Mouse (Mus musculus): ENCODE results near the gene Adgrl2. TPM values are rescaled to one million over a fixed set of nuclear protein-coding genes. Genes with fewer than 3 reads are reported as not detected.

Gene Adgrl2
- polyA plus RNA-seq, 1 experiment, result 57.9 TPM

DNA sequence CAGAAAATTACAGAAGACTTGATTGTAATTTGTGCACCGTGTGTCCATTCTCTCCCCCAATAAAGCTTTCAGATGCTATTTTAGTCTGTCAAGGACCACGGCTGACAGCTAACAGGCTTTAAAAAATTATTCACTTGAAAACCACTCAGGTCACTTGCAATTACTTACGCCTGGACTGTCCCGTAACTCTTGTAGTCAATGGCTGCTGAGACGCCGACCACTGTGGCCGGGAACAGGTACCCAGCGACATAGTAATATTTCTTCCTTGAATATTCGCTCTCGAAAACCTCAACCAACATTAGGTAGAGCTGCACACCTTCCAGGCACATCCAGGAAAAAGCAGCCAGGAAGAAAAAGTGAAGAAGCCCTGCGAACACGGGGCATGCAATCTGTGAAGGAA, 155.2 kb downstream of the Adgrl2 start:
- DNase-seq (ENCODE audit: extremely low spot score in 1 of 2, low spot score in 1 of 2), result no peak

DNA sequence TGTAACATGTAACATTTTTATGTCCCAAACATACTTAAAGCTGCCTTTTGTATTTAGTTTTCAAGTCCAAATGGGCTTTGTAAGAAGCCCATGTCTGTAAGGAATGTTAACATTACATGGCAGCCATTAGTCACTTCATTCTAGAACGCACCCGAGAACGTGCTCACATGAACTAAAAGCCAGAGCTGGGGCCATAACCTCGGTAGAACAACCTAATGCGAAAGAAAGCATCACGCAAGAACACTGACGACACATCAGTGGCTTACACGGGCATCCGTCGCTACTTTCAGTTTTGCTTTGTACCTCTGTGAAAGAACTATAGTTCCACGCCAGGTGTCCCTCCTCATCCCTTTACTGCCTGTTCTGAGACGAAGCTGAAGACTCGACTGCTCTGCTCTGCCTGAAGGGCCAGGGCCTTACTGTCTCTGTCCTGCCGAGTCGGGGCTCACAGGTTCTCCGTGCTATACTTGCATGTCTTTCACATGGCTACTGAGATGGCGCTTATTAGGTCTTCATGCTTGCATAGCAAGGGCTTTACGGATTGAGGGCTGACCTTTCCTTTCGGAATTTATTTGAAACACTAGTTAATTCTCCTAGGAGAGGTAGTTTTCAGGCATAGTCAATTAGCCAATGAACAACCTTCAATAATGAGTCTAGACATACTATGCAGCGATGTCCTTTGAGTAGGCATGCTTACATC, 157.1 kb downstream of the Adgrl2 start:
- no peak for DNase-seq (ENCODE audit: extremely low spot score in 1 of 2, low spot score in 1 of 2)

DNA sequence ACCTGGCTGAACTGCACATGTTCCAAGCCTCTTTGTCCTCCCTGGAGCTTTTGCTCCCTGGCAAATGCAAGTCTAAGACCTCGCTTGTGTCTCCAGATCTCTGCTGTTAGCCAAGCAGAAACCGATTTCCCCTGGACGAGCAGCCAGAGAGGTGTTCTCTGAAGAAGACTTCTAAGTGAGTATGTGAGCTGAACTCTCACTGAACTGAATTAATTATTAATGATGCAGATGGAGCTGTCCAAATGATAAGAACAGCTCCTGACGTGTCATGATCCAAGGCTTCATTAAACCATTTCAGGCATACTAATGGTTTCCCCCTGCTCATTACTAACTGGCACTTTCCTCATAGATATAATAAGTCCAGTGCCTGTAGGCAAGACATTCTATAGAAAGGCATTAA, 158.4 kb downstream of the Adgrl2 start:
- no peak for DNase-seq (ENCODE audit: extremely low spot score in 1 of 2, low spot score in 1 of 2)

DNA sequence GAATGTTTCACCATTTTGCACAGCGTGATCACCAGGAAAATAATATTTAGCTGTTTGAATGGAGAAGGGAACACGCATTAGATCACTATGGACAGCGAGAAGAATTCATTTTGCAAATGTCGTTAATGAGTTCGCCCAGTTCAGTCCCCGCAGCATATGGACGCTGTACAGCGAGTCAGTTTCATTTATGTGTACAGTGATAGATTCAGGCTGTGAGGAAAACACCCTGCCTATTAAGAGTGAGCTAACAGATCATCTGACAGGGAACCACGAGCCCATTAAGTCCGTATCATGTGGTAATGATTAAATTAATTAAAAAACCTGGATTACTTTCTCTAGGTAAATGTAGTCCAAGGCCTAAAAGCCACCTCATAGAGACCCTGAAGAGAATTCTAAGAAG, 161.8 kb downstream of the Adgrl2 start:
- no peak for DNase-seq (ENCODE audit: extremely low spot score in 1 of 2, low spot score in 1 of 2)

DNA sequence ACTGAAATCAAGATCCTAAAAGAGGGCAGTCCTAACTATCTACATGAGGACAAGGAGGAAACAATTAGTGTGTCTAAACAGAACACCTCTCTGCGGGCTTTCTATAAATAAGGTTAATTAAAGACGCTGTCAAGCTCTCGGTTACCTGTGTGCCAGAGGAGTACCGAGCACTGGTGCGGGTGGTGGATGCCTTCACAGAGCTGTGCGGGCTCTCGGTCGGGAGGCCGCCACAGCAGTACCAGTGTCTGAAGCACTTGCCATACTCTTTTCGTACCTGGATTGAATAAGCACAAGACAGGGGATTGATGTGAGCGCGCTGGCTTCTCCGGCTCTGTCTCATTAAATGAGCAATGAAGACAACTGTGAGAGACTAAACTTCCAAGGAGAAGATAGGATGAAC, 166.8 kb downstream of the Adgrl2 start:
- DNase-seq (ENCODE audit: extremely low spot score in 1 of 2, low spot score in 1 of 2), result no peak

DNA sequence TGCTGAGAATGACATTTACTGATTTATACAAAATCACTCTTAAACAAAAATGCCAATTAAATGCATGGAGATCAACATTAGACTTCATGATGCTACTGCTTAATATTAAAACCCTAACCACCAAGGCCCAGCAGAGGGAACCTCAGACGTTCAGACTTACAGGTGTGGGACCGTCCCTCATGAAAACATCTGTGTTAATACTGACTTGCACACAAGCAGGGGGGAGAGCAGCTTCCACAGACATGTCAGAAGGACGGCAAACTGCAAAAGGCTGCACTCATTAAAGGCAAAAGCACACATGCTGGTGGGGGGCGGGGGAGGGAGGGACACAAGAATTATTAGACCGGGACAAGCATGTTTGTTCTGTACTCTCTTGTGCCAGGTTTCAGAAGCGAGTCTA, 168.7 kb downstream of the Adgrl2 start:
- no peak for DNase-seq (ENCODE audit: extremely low spot score in 1 of 2, low spot score in 1 of 2)

DNA sequence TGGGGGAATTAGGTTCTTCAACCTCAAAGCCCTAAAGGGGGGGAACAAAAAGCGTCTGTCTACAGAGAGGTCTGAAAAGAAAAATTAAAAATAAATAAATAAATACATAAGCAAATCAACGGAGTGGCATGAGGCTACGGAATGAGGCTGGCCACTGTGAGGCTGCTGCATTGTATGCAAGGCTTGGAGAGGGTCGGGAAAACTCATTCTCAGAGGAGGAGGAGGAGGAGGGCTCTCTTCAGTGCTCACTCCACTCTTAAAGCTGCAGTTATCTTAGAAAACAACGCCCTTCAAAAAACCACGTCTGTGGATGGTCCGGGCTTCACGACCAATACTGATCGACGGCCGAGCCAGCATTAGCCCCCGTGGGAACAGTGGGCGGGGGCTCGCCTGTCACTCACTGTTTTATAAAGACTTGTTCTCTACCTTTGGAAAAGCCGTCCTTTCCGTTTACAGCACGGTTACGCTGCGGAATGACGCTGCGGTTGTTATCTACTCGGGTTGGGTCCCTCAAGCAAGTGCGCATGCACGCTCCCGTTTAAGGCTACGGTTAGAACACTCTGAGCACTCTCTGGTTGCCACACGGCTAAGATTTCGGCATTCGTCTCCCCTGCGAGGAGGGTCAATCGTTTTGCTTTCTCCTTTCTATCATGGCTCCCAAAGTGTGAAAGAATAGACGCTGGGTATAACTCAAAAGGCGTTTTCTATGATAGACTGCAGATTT, 170.9 kb downstream of the Adgrl2 start:
- no peak for DNase-seq (ENCODE audit: extremely low spot score in 1 of 2, low spot score in 1 of 2)

DNA sequence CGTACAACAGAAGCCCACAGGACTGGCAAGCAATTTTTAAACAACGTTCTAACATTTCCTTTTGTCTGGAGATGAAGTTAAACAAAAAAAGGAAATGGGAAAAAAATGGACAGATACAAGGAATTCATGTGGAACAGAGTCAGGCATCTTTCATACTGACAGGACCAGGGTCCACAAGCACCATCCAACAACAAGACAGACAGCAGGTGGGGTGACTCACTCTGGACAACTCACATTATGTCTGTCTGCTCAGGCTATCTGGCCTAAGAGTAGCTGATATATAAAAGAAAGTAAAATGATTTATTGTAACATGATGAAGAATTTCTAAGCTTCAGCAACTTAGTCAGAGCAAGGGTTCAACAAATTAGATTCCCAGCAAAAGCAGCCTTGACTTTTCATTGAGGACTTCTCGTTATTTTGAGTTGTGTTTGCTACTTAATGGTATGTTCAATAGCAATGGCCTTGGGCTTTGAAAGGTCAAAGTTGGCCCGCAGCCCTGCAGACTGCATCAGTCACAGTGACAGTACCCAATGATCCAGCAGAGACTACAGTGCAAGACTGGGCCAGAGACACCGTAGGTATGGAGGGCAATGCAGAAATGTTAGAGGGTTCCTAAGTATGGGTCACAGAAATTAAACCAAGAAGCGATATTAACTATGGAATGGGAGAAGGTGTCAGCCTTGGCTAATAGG, 171.8 kb downstream of the Adgrl2 start:
- no peak for DNase-seq (ENCODE audit: extremely low spot score in 1 of 2, low spot score in 1 of 2)

- DNase-seq (ENCODE audit: extremely low spot score in 1 of 2, low spot score in 1 of 2), result no peak
Measured at GRCm38 (mm10) chr3:148817491-148817890, 172.9 kb downstream of the Adgrl2 start.

DNA sequence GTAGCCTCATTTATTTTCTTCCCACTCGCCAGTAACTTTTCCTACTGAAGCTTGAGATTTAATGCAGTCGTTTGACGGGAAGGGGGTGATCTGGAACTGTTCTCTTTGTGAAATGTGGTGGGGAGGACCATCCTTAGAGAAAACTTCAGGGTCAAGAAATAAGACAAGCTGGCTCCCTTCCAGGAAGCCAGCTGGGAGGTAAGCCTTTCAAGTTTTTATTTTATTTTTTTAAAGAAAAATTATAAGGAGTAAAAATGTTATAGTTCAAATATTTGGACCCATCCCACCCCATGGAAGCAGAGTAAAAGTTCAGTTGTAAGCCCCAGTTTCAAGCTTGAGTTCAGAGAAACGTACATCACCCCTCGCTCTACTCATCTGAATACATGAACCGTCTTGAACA, 177.2 kb downstream of the Adgrl2 start:
- no peak for DNase-seq (ENCODE audit: extremely low spot score in 1 of 2, low spot score in 1 of 2)

DNA sequence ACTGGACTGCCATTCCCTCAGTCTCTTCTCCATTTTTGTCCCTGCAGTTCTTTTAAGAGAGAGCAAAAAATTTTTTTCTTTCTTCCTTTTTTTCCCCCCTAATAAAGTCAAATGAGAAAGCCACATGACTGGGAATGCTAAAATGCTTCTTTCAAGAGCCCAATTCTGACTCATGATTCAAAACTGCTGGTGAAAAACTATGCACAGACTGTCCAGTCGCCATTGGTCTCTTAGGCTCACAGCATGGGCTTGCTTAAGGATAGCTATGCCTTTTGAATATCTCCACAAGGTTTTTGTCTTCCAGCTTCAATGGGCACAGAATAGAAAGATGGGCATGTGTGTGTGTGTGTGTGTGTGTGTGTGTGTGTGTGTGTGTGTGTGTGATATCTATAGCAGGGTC, 178.3 kb downstream of the Adgrl2 start:
- DNase-seq (ENCODE audit: extremely low spot score in 1 of 2, low spot score in 1 of 2), result no peak

DNA sequence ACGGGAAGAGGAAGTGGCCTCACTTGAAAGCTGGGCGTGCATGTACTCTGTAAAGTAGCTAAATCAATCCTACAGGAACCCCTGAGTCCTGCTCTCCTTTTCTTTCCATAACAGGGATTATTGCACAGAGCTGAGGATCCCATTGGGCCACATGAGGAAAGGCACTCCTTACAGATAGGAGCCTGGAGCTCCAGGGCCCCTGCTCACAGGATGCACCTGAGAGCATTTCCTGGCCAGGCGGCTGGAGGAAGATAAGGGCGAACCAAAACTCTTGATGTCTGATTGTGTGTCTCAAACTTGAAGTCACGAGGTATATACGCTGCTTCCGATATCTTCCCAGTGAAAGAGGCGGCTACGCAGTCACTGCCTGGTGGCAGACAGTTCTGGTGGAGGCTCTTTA, 183.4 kb downstream of the Adgrl2 start:
- no peak for DNase-seq (ENCODE audit: extremely low spot score in 1 of 2, low spot score in 1 of 2)

- DNase-seq (ENCODE audit: extremely low spot score in 1 of 2, low spot score in 1 of 2), result no peak
Measured at GRCm38 (mm10) chr3:148793286-148793913, 197.0 kb downstream of the Adgrl2 start.

DNA sequence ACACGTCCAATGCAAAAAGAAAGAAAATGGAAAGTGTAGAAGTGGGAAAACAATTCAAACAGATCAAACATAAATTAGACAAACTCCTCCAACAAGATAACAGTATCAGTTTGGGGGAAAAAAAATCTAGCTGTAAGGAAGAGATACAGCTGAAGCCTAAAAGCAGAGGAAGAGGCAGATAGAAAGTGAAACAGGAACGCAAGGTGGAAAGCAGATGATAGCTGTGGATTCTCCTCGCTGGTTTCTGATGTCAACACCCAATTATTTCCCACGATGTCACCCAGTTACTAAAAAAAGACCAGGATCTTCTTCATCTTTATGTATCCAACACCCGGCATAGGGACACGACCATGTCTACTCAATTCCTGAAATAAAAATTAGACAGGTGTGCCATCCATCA, 220.0 kb downstream of the Adgrl2 start:
- DNase-seq (ENCODE audit: extremely low spot score in 1 of 2, low spot score in 1 of 2), result no peak
